Mouse (Mus musculus) small intestine, adult 2 months (tissue): ENCODE measurements at regions not wholly inside any gene's neighbourhood (a gene's known extent, or its start where the extent isn't known, plus 50 kb on each side); places are given as distances from the start of the nearest gene placed in this dataset.
"Not testable (repeated sequence)": the region's sequence is repeated elsewhere in the genome, so short reads cannot be mapped to it uniquely, and the experiment has no call there.

Experiments
- H3K27ac ChIP-seq: fragments of 200-500 bp; 2 replicates; pipeline ENCODE4 v1.5.1; 2012; ENCODE audit warnings: low read depth, low read length, control low read depth, inconsistent platforms; ENCODE audit not compliant: insufficient read depth
- H3K27me3 ChIP-seq: fragments of 200-500 bp; 2 replicates; pipeline ENCODE4 v1.6.1; 2012; ENCODE audit warnings: mild to moderate bottlenecking, moderate library complexity, low read length, inconsistent platforms; ENCODE audit not compliant: control insufficient read depth, insufficient read depth
- H3K36me3 ChIP-seq: fragments of 200-500 bp; 2 replicates; pipeline ENCODE4 v1.6.1; 2012; ENCODE audit warnings: mild to moderate bottlenecking, low read length, control low read depth, inconsistent platforms; ENCODE audit not compliant: control insufficient read depth, insufficient read depth
- H3K4me1 ChIP-seq: fragments of 200-500 bp; 2 replicates; pipeline ENCODE4 v1.6.1; 2012; ENCODE audit warnings: low read length, inconsistent platforms, mixed read lengths; ENCODE audit not compliant: control insufficient read depth, insufficient read depth, insufficient read length
- H3K4me3 ChIP-seq: fragments of 200-500 bp; 2 replicates; pipeline ENCODE4 v1.5.1; 2012; ENCODE audit warnings: low read depth, mild to moderate bottlenecking, control low read depth, inconsistent platforms, low read length, moderate library complexity
- CTCF ChIP-seq: fragments of 200-500 bp; IDR thresholded peaks from 2 replicates; pipeline ENCODE4 v1.5.1; 2012; ENCODE audit warnings: low read depth, mild to moderate bottlenecking, control low read depth, inconsistent platforms, low read length, moderate library complexity, mixed read lengths; ENCODE audit not compliant: insufficient replicate concordance, insufficient read length; ENCODE audit errors: extremely low read depth
- POLR2A ChIP-seq: fragments of 200-500 bp; IDR thresholded peaks from 2 replicates; pipeline ENCODE4 v1.6.1; 2012; ENCODE audit warnings: low read depth, mild to moderate bottlenecking, control low read depth, inconsistent platforms, low read length, moderate library complexity
- WGBS: fragments of 180-500 bp; shearing (Covaris S2); methylation state at CpG from one replicate; pipeline ENCODE4 v1.1.7; 2018; 5-methylcytosine and 5-hydroxymethylcytosine counted together

- 92% methylated on average over 2 of the region's 2 CpGs for WGBS
- no peak overlapping the region for H3K27ac ChIP-seq
- H3K4me1 ChIP-seq = no peaks in the 10 kb centered on the region
- no peak overlapping the region for H3K4me3 ChIP-seq
- H3K27me3 ChIP-seq = no peaks in the 10 kb centered on the region
- no peaks in the 10 kb centered on the region for H3K36me3 ChIP-seq
- TF ChIP-seq CTCF = no peak
- TF ChIP-seq POLR2A = no peak
Observed at GRCm38 (mm10) chr3:22285904-22286303, 209.5 kb downstream of the Tbl1xr1 start.

- H3K27me3 ChIP-seq = no peaks in the 10 kb centered on the region
- no peak overlapping the region for H3K4me3 ChIP-seq
- WGBS = 80% methylated on average over 3 of the region's 3 CpGs
- no peaks in the 10 kb centered on the region for H3K36me3 ChIP-seq
- TF ChIP-seq CTCF = no peak
- no peak for TF ChIP-seq POLR2A
- H3K4me1 ChIP-seq = no peaks in the 10 kb centered on the region
- no peak overlapping the region for H3K27ac ChIP-seq
Observed at GRCm38 (mm10) chr3:22293466-22293865, 217.0 kb downstream of the Tbl1xr1 start.

- not testable (repeated sequence) for H3K36me3 ChIP-seq, H3K27me3 ChIP-seq, H3K27ac ChIP-seq, H3K4me1 ChIP-seq, H3K4me3 ChIP-seq
- WGBS = 100% methylated on average over 1 of the region's 1 CpGs
Observed at GRCm38 (mm10) chr3:22294081-22294480, 217.6 kb downstream of the Tbl1xr1 start.

GRCm38 (mm10) chr3:22296925-22297324 lies 220.5 kb downstream of the Tbl1xr1 start:
- H3K27me3 ChIP-seq, H3K27ac ChIP-seq, H3K4me1 ChIP-seq, H3K36me3 ChIP-seq, H3K4me3 ChIP-seq: not testable (repeated sequence)
- WGBS = 73% methylated on average over 1 of the region's 1 CpGs

- not testable (repeated sequence) for H3K27ac ChIP-seq, H3K27me3 ChIP-seq, H3K4me1 ChIP-seq, H3K36me3 ChIP-seq, H3K4me3 ChIP-seq
- WGBS = 77% methylated on average over 1 of the region's 1 CpGs
Observed at GRCm38 (mm10) chr3:22297831-22298230, 221.4 kb downstream of the Tbl1xr1 start.

GRCm38 (mm10) chr3:22300553-22300952 lies 224.1 kb downstream of the Tbl1xr1 start:
- TF ChIP-seq CTCF (no peak), POLR2A (no peak)
- Histone ChIP-seq H3K27me3 (no peaks in the 10 kb centered on the region), H3K4me1 (no peaks in the 10 kb centered on the region), H3K27ac (no peak overlapping the region), H3K4me3 (no peak overlapping the region), H3K36me3 (no peaks in the 10 kb centered on the region)
- WGBS = 81% methylated on average over 5 of the region's 5 CpGs

- 66% methylated on average over 5 of the region's 5 CpGs for WGBS
- H3K36me3 ChIP-seq = no peaks in the 10 kb centered on the region
- no peaks in the 10 kb centered on the region for H3K4me1 ChIP-seq
- H3K4me3 ChIP-seq = no peak overlapping the region
- no peaks in the 10 kb centered on the region for H3K27me3 ChIP-seq
- TF ChIP-seq CTCF = no peak
- no peak for TF ChIP-seq POLR2A
- no peak overlapping the region for H3K27ac ChIP-seq
Observed at GRCm38 (mm10) chr3:22301991-22302517, 225.6 kb downstream of the Tbl1xr1 start.

- WGBS = 51% methylated on average over 1 of the region's 1 CpGs
- no peak overlapping the region for H3K27ac ChIP-seq
- H3K4me3 ChIP-seq = no peak overlapping the region
- no peaks in the 10 kb centered on the region for H3K27me3 ChIP-seq
- TF ChIP-seq POLR2A = no peak
- H3K4me1 ChIP-seq = no peaks in the 10 kb centered on the region
- no peaks in the 10 kb centered on the region for H3K36me3 ChIP-seq
Observed at GRCm38 (mm10) chr3:22304145-22304544, 227.7 kb downstream of the Tbl1xr1 start.
